7 mouse cellular contexts compared by ENCODE assay signal in genomic region chr5:44538000-44538395, GRCm38 (mm10).
A peak's percentile ranks its signal among the peaks of the same experiment; 100 is the strongest.
DNase-seq lines count a peak whose midpoint lies in the region; ATAC-seq and TF ChIP-seq lines count a peak whose summit lies in the region.

No protein-coding gene starts in this region.

- no peaks in the 10 kb centered on the region for H3K27me3 ChIP-seq in embryonic facial prominence, embryonic 10.5 days (replicated peaks; ENCODE audit: low read depth, poor library complexity, severe bottlenecking)
- H3K27me3 ChIP-seq in hindbrain, embryonic 10.5 days (ENCODE audit: insufficient read depth, poor library complexity, severe bottlenecking) = no peaks in the 10 kb centered on the region
- H3K27me3 ChIP-seq in intestine, postnatal 0 days (replicated peaks; ENCODE audit: control insufficient read depth, insufficient read depth, low read length) = no peaks in the 10 kb centered on the region

- H3K4me2 ChIP-seq in intestine, postnatal 0 days (replicated peaks; ENCODE audit: low read depth) = no peak overlapping the region

- H3K4me3 ChIP-seq in embryonic facial prominence, embryonic 10.5 days = no peak overlapping the region
- H3K4me3 ChIP-seq in hindbrain, embryonic 10.5 days = no peak overlapping the region
- no peak overlapping the region for H3K4me3 ChIP-seq in intestine, postnatal 0 days (ENCODE audit: low read depth, low read length)

- intact Hi-C loops in left cerebral cortex, postnatal 25 days (cut with DNase I) = no loop called here

- no peak overlapping the region for H3K27ac ChIP-seq in embryonic facial prominence, embryonic 10.5 days (replicated peaks)
- no peak overlapping the region for H3K27ac ChIP-seq in hindbrain, embryonic 10.5 days
- H3K27ac ChIP-seq in intestine, postnatal 0 days (ENCODE audit: low read depth, low read length) = no peak overlapping the region

- ATAC-seq in intestine, postnatal 0 days = no peak

- H3K9me3 ChIP-seq in embryonic facial prominence, embryonic 10.5 days = no peaks in the 10 kb centered on the region
- H3K9me3 ChIP-seq in hindbrain, embryonic 10.5 days = no peaks in the 10 kb centered on the region
- no peaks in the 10 kb centered on the region for H3K9me3 ChIP-seq in intestine, postnatal 0 days (ENCODE audit: control insufficient read depth)

- peaks cover 18% of the 10 kb centered on the region for H3K4me1 ChIP-seq in embryonic facial prominence, embryonic 10.5 days
- peaks cover 28% of the 10 kb centered on the region for H3K4me1 ChIP-seq in hindbrain, embryonic 10.5 days (replicated peaks)
- no peaks in the 10 kb centered on the region for H3K4me1 ChIP-seq in intestine, postnatal 0 days (replicated peaks; ENCODE audit: control insufficient read depth, insufficient read depth, low read length)

- no peak for TF ChIP-seq CTCF in intestine, postnatal 0 days (IDR thresholded peaks at IDR 0.05; ENCODE audit: low read depth)

- no peak overlapping the region for H3K9ac ChIP-seq in intestine, postnatal 0 days (ENCODE audit: low read depth, low read length)

- H3K36me3 ChIP-seq in embryonic facial prominence, embryonic 10.5 days (replicated peaks) = no peaks in the 10 kb centered on the region
- H3K36me3 ChIP-seq in hindbrain, embryonic 10.5 days = no peaks in the 10 kb centered on the region
- no peaks in the 10 kb centered on the region for H3K36me3 ChIP-seq in intestine, postnatal 0 days (ENCODE audit: control insufficient read depth, insufficient read depth)

- peak; percentile 5 for DNase-seq in cerebellum, adult 9-11 months
- DNase-seq in embryonic facial prominence, embryonic 10.5 days (ENCODE audit: low spot score) = peak; percentile 72
- peak; percentile 67 for DNase-seq in hindbrain, embryonic 10.5 days (ENCODE audit: low spot score)
- peak; percentile 86 to 94 for DNase-seq in left cerebral cortex, postnatal 25 days (ENCODE audit: low spot score in 2 of 2)
- DNase-seq in right cerebral cortex, postnatal 14 days = peak; percentile 78
- no peak for DNase-seq in thymus, adult 18-20 months

- 7% methylated on average over 5 of the region's 5 CpGs for WGBS in embryonic facial prominence, embryonic 10.5 days
- WGBS in hindbrain, embryonic 10.5 days = 7% methylated on average over 5 of the region's 5 CpGs
- 40% methylated on average over 5 of the region's 5 CpGs for WGBS in intestine, postnatal 0 days

Comparison
In these comparisons a context has a peak if more than half of its experiments do, and no peak if none do; other contexts are left out.
1. DNase-seq: peak in cerebellum, adult 9-11 months (single experiment), embryonic facial prominence, embryonic 10.5 days (single experiment), hindbrain, embryonic 10.5 days (single experiment), left cerebral cortex, postnatal 25 days (2 of 2) and right cerebral cortex, postnatal 14 days (single experiment); none in thymus, adult 18-20 months (0 of 2).